Mouse (Mus musculus) C2C12 (cell line): ENCODE measurements around the gene Lmtk2. TPM values are rescaled to one million over a fixed set of nuclear protein-coding genes. Genes with fewer than 3 reads are reported as not detected.

Experiments
- H3K27me3 ChIP-seq: one replicate; pipeline ENCODE4 v1.6.1; 2011; ENCODE audit not compliant: control insufficient read depth, insufficient read depth, insufficient read length
- H3K36me3 ChIP-seq: one replicate; pipeline ENCODE4 v1.6.1; 2011; ENCODE audit not compliant: control insufficient read depth, insufficient read depth
- H3K4me3 ChIP-seq: one replicate; pipeline ENCODE4 v1.5.1; 2011; ENCODE audit warnings: mild to moderate bottlenecking, control low read depth; ENCODE audit not compliant: poor library complexity, insufficient read depth, severe bottlenecking
- H3K79me2 ChIP-seq: one replicate; pipeline ENCODE4 v1.6.1; 2011; ENCODE audit not compliant: control insufficient read depth, insufficient read depth
- H3K79me3 ChIP-seq: one replicate; pipeline ENCODE4 v1.6.1; 2011; ENCODE audit warnings: low read depth, control low read depth
- H3ac ChIP-seq: one replicate; pipeline ENCODE3; 2011; ENCODE audit warnings: low read depth; ENCODE audit not compliant: control insufficient read depth, insufficient read length
- CEBPB ChIP-seq: IDR thresholded peaks from one replicate; pipeline ENCODE4 v1.6.1; 2011; ENCODE audit warnings: low read depth, mild to moderate bottlenecking, control low read depth, moderate library complexity
- CTCF ChIP-seq: IDR thresholded peaks from one replicate; pipeline ENCODE4 v1.5.1; 2011; ENCODE audit not compliant: control insufficient read depth, insufficient read depth, insufficient read length
- FOSL1 ChIP-seq: IDR thresholded peaks from one replicate; pipeline ENCODE4 v1.8.0; 2011; ENCODE audit warnings: mild to moderate bottlenecking, low read length; ENCODE audit not compliant: poor library complexity, insufficient read depth, severe bottlenecking
- MAX ChIP-seq: IDR thresholded peaks from one replicate; pipeline ENCODE4 v1.6.1; 2011; ENCODE audit warnings: mild to moderate bottlenecking, control low read depth
- MYOD1 ChIP-seq: IDR thresholded peaks from one replicate; pipeline ENCODE4 v1.6.1; 2011; ENCODE audit warnings: low read depth; ENCODE audit not compliant: control insufficient read depth, insufficient read length
- MYOG ChIP-seq: IDR thresholded peaks from one replicate; pipeline ENCODE4 v1.6.1; 2011; ENCODE audit not compliant: control insufficient read depth, insufficient read length; ENCODE audit errors: extremely low read depth
- USF1 ChIP-seq: IDR thresholded peaks from one replicate; pipeline ENCODE4 v1.6.1; 2011; ENCODE audit warnings: low read depth, mild to moderate bottlenecking, control low read depth, moderate library complexity
- polyA plus RNA-seq: library from polyadenylated mRNA; unstranded; fragments of >200 nt; fragmentation: generic; extraction: Trizol; gene quantifications from one replicate; pipeline ENCODE4 v1.2.1, GENCODE M21; 2012; ENCODE audit warnings: missing spikeins

Lmtk2 gene
- polyA plus RNA-seq, 1 experiment = 4.9 TPM

- Histone ChIP-seq H3K27me3 (no peaks in the 10 kb centered on the region), H3K79me2 (no peaks in the 10 kb centered on the region), H3K79me3 (no peaks in the 10 kb centered on the region), H3K4me3 (no peak overlapping the region), H3ac (no peak overlapping the region), H3K36me3 (peaks cover 4% of the 10 kb centered on the region)
- TF ChIP-seq USF1 (no peak), CTCF (peak; percentile 20)
Observed at GRCm38 (mm10) chr5:144154528-144154927, 54.3 kb downstream of the Lmtk2 start.

- H3K79me3 ChIP-seq = no peaks in the 10 kb centered on the region
- H3K27me3 ChIP-seq = no peaks in the 10 kb centered on the region
- no peak overlapping the region for H3ac ChIP-seq
- no peaks in the 10 kb centered on the region for H3K36me3 ChIP-seq
- H3K79me2 ChIP-seq = no peaks in the 10 kb centered on the region
- TF ChIP-seq CTCF (no peak), MYOG (no peak), USF1 (peak; percentile 15), FOSL1 (no peak), CEBPB (no peak)
- H3K4me3 ChIP-seq = no peak overlapping the region
Observed at GRCm38 (mm10) chr5:144158604-144159003, 58.4 kb downstream of the Lmtk2 start.

GRCm38 (mm10) chr5:144159137-144159536, 58.9 kb downstream of the Lmtk2 start:
- Histone ChIP-seq H3K79me3 (no peaks in the 10 kb centered on the region), H3K79me2 (no peaks in the 10 kb centered on the region), H3K4me3 (no peak overlapping the region), H3K27me3 (no peaks in the 10 kb centered on the region), H3K36me3 (no peaks in the 10 kb centered on the region), H3ac (no peak overlapping the region)
- TF ChIP-seq MYOD1 (no peak), FOSL1 (no peak), USF1 (no peak), MAX (no peak), CTCF (no peak), MYOG (no peak), CEBPB (no peak)

DNA sequence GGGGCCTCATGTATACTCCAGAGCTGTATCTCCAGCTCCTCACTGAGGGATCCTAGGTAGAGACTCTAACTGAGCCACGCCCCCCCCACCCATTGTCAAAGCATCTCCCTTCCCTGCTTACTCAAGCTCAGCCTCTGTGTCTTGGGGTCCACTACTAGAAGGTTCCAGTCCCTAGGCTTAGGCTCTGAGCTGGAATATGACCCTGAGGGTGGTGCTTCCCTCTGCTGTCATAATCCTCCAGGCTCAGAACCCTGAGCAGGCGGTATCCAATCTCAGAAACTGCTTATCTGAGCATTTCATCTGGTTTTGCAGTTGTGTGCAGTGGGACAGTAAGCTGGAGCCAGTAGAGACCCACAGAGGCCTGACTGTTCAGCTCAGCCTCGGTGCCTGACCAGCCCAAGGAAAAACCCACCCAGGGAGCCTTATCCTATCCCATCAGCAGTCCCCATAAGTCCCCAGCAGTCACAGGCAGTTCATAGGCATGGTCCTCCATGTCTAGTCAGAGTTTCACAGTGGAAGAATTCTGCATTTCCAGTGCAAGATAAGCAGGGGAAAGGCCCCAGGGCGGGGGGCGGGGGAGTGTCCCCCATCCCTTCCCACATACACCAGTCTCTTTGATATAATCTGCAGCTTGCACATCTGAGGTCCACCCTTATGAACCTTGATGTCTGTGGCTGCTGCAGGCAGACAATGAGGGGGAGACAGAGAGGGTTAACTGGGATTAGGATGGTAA, 62.0 kb downstream of the Lmtk2 start:
- Histone ChIP-seq H3K79me3 (no peaks in the 10 kb centered on the region), H3K79me2 (no peaks in the 10 kb centered on the region), H3K27me3 (no peaks in the 10 kb centered on the region), H3K36me3 (peaks cover 7% of the 10 kb centered on the region), H3ac (no peak overlapping the region), H3K4me3 (no peak overlapping the region)
- TF ChIP-seq MYOG = no peak
- TF ChIP-seq MYOD1 = no peak
- no peak for TF ChIP-seq USF1
- TF ChIP-seq CEBPB = no peak
- TF ChIP-seq MAX = no peak
- no peak for TF ChIP-seq FOSL1
- TF ChIP-seq CTCF = no peak

DNA sequence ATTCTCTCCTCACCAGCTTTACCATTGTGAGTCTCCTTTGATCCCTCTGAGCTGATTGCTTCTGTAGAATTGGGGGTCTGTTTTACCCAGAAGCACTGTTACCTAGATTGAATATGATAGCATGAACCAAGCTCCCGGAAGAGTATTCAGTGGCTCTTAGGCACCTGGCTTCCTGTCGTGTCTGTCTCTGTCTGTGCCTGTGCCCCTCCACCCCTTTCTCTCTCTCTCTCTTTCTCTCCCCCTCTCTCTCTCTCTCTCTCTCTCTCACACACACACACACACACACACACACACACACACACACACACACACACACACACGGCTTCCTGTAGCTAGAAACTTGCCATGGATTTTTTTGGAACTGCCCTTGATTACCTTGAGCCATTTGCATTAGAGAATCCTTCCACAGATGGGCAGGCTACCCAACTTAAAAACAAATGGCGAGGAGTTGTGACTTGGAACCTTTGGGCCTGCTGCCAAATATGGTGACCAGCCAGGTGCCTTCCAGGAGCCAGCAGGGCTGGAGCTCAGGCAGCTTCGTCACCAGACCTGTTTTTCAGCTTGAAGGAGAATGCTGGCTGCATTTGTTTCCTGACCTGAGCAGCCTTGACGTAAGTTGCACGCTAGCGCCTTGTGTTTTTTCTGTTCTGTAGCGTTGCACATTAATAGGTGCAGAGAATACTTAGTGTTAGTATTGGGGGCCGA, 62.7 kb downstream of the Lmtk2 start:
- Histone ChIP-seq H3K27me3 (no peaks in the 10 kb centered on the region), H3K79me3 (no peaks in the 10 kb centered on the region), H3ac (no peak overlapping the region), H3K36me3 (peaks cover 7% of the 10 kb centered on the region), H3K4me3 (no peak overlapping the region), H3K79me2 (no peaks in the 10 kb centered on the region)
- TF ChIP-seq MAX = no peak
- TF ChIP-seq MYOD1 = no peak
- TF ChIP-seq MYOG = no peak
- TF ChIP-seq CEBPB = no peak
- no peak for TF ChIP-seq FOSL1
- TF ChIP-seq USF1 = no peak
- TF ChIP-seq CTCF = no peak
